In the genomic region with DNA sequence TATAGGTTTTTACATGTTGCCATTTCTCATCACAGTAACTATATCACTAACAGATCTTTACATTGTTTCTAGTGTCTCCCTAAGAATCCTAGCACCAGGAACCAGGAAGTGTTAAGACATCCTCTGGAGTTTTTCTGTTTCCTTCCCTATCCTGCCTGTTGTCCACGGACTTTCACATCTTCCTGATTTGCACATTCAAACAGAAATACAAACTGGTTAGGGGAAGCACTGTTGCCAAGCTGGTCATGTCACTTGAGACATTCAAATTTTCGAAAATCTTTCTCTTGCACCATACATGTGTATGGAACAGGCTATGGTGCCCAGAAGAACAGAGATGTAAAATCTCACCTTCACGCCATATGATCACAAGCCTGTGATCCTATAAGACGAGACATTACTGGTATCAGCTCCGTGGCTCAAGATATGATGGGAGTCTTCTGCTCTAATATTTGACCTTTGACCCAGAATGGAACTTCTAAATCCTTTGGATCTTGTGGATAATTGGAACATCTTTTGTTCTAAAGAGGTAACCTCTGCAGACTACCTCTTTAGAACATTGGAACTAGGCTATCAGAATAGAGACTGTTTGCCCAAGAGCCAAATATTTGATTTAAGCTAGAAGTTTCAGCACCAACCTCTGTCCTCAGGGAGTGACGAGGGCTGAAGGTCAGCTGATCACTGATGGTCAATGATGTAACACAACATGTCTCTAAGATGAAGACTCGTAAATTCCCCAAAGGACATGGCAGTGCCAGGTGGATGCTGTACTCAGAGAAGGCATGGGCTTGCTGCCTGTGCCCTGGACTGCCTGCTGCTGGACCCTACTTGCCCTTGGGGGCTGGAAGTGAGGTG, we compare ENCODE assay signal across 27 mouse cellular contexts.
DNase-seq lines count a peak whose midpoint lies in the region; ATAC-seq and TF ChIP-seq lines count a peak whose summit lies in the region.
"Had no signal": no experiment of that assay in that cellular context is flagged by ENCODE, and none has a peak within 500 bp of the region (broad histone marks: within the 10 kb centered on the region; RNA-seq: fewer than 3 reads in every experiment).

No protein-coding gene starts in this region.

- DNase-seq in liver, adult 2 months (ENCODE audit: extremely low read depth, low read depth, low spot score) = peak; percentile 96
- DNase-seq in liver, embryonic 11.5 days (ENCODE audit: low spot score) = no peak
- DNase-seq in lung, adult 18-20 months = no peak
- no peak for DNase-seq in cerebellum, adult 18-20 months
- DNase-seq: adrenal gland, postnatal 25 days; cerebellum, adult 2 months; cerebellum, postnatal 14 days; forebrain, postnatal 0 days; gastrocnemius, postnatal 10 days; heart, postnatal 14 days; lung, adult 2 months; spleen, adult 18-20 months; thymus, postnatal 14 days had no signal

- no peak overlapping the region for H3K4me3 ChIP-seq in liver, adult 2 months (ENCODE audit: insufficient read depth, low read depth, low read length)
- H3K4me3 ChIP-seq in liver, embryonic 11.5 days (ENCODE audit: low read depth, low read length) = no peak overlapping the region
- no peak overlapping the region for H3K4me3 ChIP-seq in lung, embryonic 16.5 days (ENCODE audit: low read length)
- H3K4me3 ChIP-seq in liver, embryonic 16.5 days (ENCODE audit: low read depth, low read length) = no peak overlapping the region
- H3K4me3 ChIP-seq in stomach, embryonic 16.5 days (replicated peaks; ENCODE audit: low read length) = no peak overlapping the region
- H3K4me3 ChIP-seq: embryonic facial prominence, embryonic 10.5 days; embryonic facial prominence, embryonic 15.5 days; forebrain, embryonic 12.5 days; hindbrain, embryonic 10.5 days; hindbrain, embryonic 15.5 days; limb, embryonic 12.5 days; midbrain, embryonic 10.5 days; midbrain, embryonic 15.5 days had no signal

- H3K4me1 ChIP-seq in liver, adult 2 months (ENCODE audit: control insufficient read depth, insufficient read depth, low read length) = peaks cover 19% of the 10 kb centered on the region
- peaks cover 45% of the 10 kb centered on the region for H3K4me1 ChIP-seq in liver, embryonic 11.5 days (replicated peaks; ENCODE audit: control insufficient read depth, insufficient read depth, low read length)
- H3K4me1 ChIP-seq in lung, embryonic 16.5 days (replicated peaks; ENCODE audit: control insufficient read depth, insufficient read depth, low read length) = peaks cover 58% of the 10 kb centered on the region
- peaks cover 21% of the 10 kb centered on the region for H3K4me1 ChIP-seq in liver, embryonic 16.5 days (ENCODE audit: control insufficient read depth, low read depth, low read length)
- H3K4me1 ChIP-seq in stomach, embryonic 16.5 days (ENCODE audit: control insufficient read depth, insufficient read depth, low read length) = peaks cover 20% of the 10 kb centered on the region
- H3K4me1 ChIP-seq: forebrain, embryonic 12.5 days; hindbrain, embryonic 15.5 days; midbrain, embryonic 10.5 days; midbrain, embryonic 15.5 days had no signal

- H3K27me3 ChIP-seq in liver, adult 2 months (ENCODE audit: control insufficient read depth, insufficient read depth, low read length) = no peaks in the 10 kb centered on the region
- H3K27me3 ChIP-seq in liver, embryonic 11.5 days (replicated peaks; ENCODE audit: control insufficient read depth, insufficient read depth, low read length) = no peaks in the 10 kb centered on the region
- H3K27me3 ChIP-seq in lung, embryonic 16.5 days (ENCODE audit: control insufficient read depth, insufficient read depth, low read depth, low read length) = no peaks in the 10 kb centered on the region
- H3K27me3 ChIP-seq in liver, embryonic 16.5 days (ENCODE audit: control insufficient read depth, insufficient read depth, low read depth, low read length) = no peaks in the 10 kb centered on the region
- H3K27me3 ChIP-seq in stomach, embryonic 16.5 days (ENCODE audit: control insufficient read depth, insufficient read depth, low read length) = no peaks in the 10 kb centered on the region
- H3K27me3 ChIP-seq: embryonic facial prominence, embryonic 15.5 days; forebrain, embryonic 12.5 days; hindbrain, embryonic 15.5 days; limb, embryonic 12.5 days; midbrain, embryonic 15.5 days had no signal

- ATAC-seq in liver, embryonic 11.5 days (replicated peaks; ENCODE audit: low FRiP score) = no peak
- no peak for ATAC-seq in lung, embryonic 16.5 days (ENCODE audit: low read depth)
- peak; percentile 48 for ATAC-seq in liver, embryonic 16.5 days (ENCODE audit: low read depth)
- ATAC-seq in stomach, embryonic 16.5 days (ENCODE audit: insufficient read depth, low FRiP score) = no peak
- ATAC-seq: CD4-positive, CD25-positive, alpha-beta regulatory T cell, adult 4 months; forebrain, postnatal 0 days; inflammation-experienced regulatory T-cells, adult 6 months; midbrain, embryonic 15.5 days had no signal

- no peaks in the 10 kb centered on the region for H3K9me3 ChIP-seq in liver, embryonic 11.5 days (ENCODE audit: control insufficient read depth, low read length)
- H3K9me3 ChIP-seq in lung, embryonic 16.5 days (ENCODE audit: control insufficient read depth, low read length) = no peaks in the 10 kb centered on the region
- no peaks in the 10 kb centered on the region for H3K9me3 ChIP-seq in liver, embryonic 16.5 days (replicated peaks; ENCODE audit: control insufficient read depth, low read length)
- H3K9me3 ChIP-seq in stomach, embryonic 16.5 days (replicated peaks; ENCODE audit: control insufficient read depth, low read length) = no peaks in the 10 kb centered on the region
- H3K9me3 ChIP-seq: embryonic facial prominence, embryonic 10.5 days; embryonic facial prominence, embryonic 15.5 days; forebrain, embryonic 12.5 days; hindbrain, embryonic 10.5 days; hindbrain, embryonic 15.5 days; limb, embryonic 12.5 days; midbrain, embryonic 10.5 days; midbrain, embryonic 15.5 days had no signal

- H3K36me3 ChIP-seq in liver, adult 2 months (ENCODE audit: control insufficient read depth, insufficient read depth, low read length) = no peaks in the 10 kb centered on the region
- no peaks in the 10 kb centered on the region for H3K36me3 ChIP-seq in liver, embryonic 11.5 days (ENCODE audit: control insufficient read depth, insufficient read depth, low read length)
- no peaks in the 10 kb centered on the region for H3K36me3 ChIP-seq in lung, embryonic 16.5 days (ENCODE audit: control insufficient read depth, insufficient read depth, low read length)
- H3K36me3 ChIP-seq in liver, embryonic 16.5 days (ENCODE audit: control insufficient read depth, insufficient read depth) = no peaks in the 10 kb centered on the region
- no peaks in the 10 kb centered on the region for H3K36me3 ChIP-seq in stomach, embryonic 16.5 days (ENCODE audit: control insufficient read depth, insufficient read depth, low read length)
- H3K36me3 ChIP-seq: embryonic facial prominence, embryonic 10.5 days; embryonic facial prominence, embryonic 15.5 days; forebrain, embryonic 12.5 days; hindbrain, embryonic 10.5 days; hindbrain, embryonic 15.5 days; limb, embryonic 12.5 days; midbrain, embryonic 10.5 days; midbrain, embryonic 15.5 days had no signal

- H3K9ac ChIP-seq in liver, adult 2 months (ENCODE audit: low read depth, low read length) = no peak overlapping the region
- H3K9ac ChIP-seq in liver, embryonic 11.5 days (ENCODE audit: low read depth, low read length) = no peak overlapping the region
- H3K9ac ChIP-seq in lung, embryonic 16.5 days (ENCODE audit: low read length) = no peak overlapping the region
- no peak overlapping the region for H3K9ac ChIP-seq in liver, embryonic 16.5 days (ENCODE audit: low read depth, low read length)
- no peak overlapping the region for H3K9ac ChIP-seq in stomach, embryonic 16.5 days (ENCODE audit: low read length)
- H3K9ac ChIP-seq: embryonic facial prominence, embryonic 15.5 days; forebrain, embryonic 12.5 days; forebrain, postnatal 0 days; hindbrain, embryonic 15.5 days; limb, embryonic 12.5 days; midbrain, embryonic 15.5 days had no signal

- WGBS in liver, adult 2 months = 48% methylated on average over 7 of the region's 7 CpGs
- WGBS in liver, embryonic 11.5 days = 68% methylated on average over 7 of the region's 7 CpGs
- WGBS in lung, embryonic 16.5 days = 71% methylated on average over 7 of the region's 7 CpGs
- WGBS in liver, embryonic 16.5 days (ENCODE audit: insufficient replicate concordance) = 47% methylated on average over 7 of the region's 7 CpGs
- WGBS in stomach, embryonic 16.5 days = 78% methylated on average over 7 of the region's 7 CpGs

- no peaks in the 10 kb centered on the region for H3K79me2 ChIP-seq in liver, adult 2 months (ENCODE audit: control insufficient read depth, insufficient read depth, low read length)

- no peak for TF ChIP-seq POLR2A in liver, adult 2 months (IDR thresholded peaks at IDR 0.05; ENCODE audit: extremely low read depth, insufficient read depth, low read length)

- no peak overlapping the region for H3K27ac ChIP-seq in liver, adult 2 months (replicated peaks; ENCODE audit: insufficient read depth, low read depth, low read length)
- no peak overlapping the region for H3K27ac ChIP-seq in liver, embryonic 11.5 days (ENCODE audit: low read depth, low read length)
- peak overlapping the region; percentile 50 for H3K27ac ChIP-seq in lung, embryonic 16.5 days (ENCODE audit: low read length)
- H3K27ac ChIP-seq in liver, embryonic 16.5 days (ENCODE audit: low read length) = peak overlapping the region; percentile 29
- peak overlapping the region; percentile 63; the same call in 1 of the 2 replicates for H3K27ac ChIP-seq in stomach, embryonic 16.5 days (ENCODE audit: low read length)
- H3K27ac ChIP-seq: embryonic facial prominence, embryonic 10.5 days; embryonic facial prominence, embryonic 15.5 days; forebrain, embryonic 12.5 days; hindbrain, embryonic 10.5 days; hindbrain, embryonic 15.5 days; limb, embryonic 12.5 days; macrophage; midbrain, embryonic 10.5 days; midbrain, embryonic 15.5 days had no signal

- H3K4me2 ChIP-seq in liver, embryonic 11.5 days = no peak overlapping the region
- H3K4me2 ChIP-seq in lung, embryonic 16.5 days (ENCODE audit: low read depth, low read length) = no peak overlapping the region
- no peak overlapping the region for H3K4me2 ChIP-seq in liver, embryonic 16.5 days (ENCODE audit: low read depth, low read length)
- no peak overlapping the region for H3K4me2 ChIP-seq in stomach, embryonic 16.5 days (ENCODE audit: low read depth, low read length)
- H3K4me2 ChIP-seq: embryonic facial prominence, embryonic 15.5 days; forebrain, embryonic 12.5 days; hindbrain, embryonic 15.5 days; limb, embryonic 12.5 days; midbrain, embryonic 15.5 days had no signal

- TF ChIP-seq CTCF in liver, adult 2 months (IDR thresholded peaks at IDR 0.05; ENCODE audit: low read depth, low read length) = no peak

Comparison
In these comparisons a context has a peak if more than half of its experiments do, and no peak if none do; other contexts are left out.
1. H3K27ac ChIP-seq: peak in lung, embryonic 16.5 days (single experiment), liver, embryonic 16.5 days (single experiment) and stomach, embryonic 16.5 days (single experiment); none in liver, adult 2 months (single experiment) and liver, embryonic 11.5 days (single experiment).